11 mouse cellular contexts compared by ENCODE assay signal in the genomic region with DNA sequence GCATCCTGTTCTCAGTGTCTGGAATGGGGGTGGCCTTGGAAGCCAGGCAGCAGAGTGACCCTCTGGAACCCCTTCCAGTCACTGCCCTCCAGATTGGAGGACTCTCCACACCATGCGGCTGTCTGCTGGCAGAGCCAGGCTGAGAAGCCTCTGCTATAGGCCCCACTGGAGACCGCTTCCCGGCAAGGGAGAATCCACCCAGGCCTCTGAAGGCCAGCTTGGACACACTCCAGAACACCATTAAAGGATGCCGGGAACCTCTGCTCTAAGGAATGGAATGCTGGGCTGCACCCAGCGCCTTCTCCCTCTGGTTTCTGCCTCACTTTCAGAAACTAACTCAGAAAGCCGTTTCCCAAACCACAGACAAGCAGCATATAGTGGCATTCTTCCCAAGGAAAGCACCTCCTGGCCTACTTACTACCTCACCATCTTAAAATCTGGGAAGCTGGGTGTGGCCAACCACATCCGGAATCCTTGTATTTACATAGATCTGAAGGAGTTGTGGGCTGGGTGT. TPM values are rescaled to one million over a fixed set of nuclear protein-coding genes. Genes with fewer than 3 reads are reported as not detected.
DNase-seq lines count a peak whose midpoint lies in the region; ATAC-seq and TF ChIP-seq lines count a peak whose summit lies in the region.
"Had no signal": no experiment of that assay in that cellular context is flagged by ENCODE, and none has a peak within 500 bp of the region (broad histone marks: within the 10 kb centered on the region; RNA-seq: fewer than 3 reads in every experiment).

No protein-coding gene starts in this region.

- no peak overlapping the region for H3K9ac ChIP-seq in limb, embryonic 14.5 days (ENCODE audit: low read depth, low read length, severe bottlenecking)
- no peak overlapping the region for H3K9ac ChIP-seq in forebrain, embryonic 15.5 days (replicated peaks)

- H3K4me1 ChIP-seq in limb, embryonic 14.5 days (ENCODE audit: control insufficient read depth, insufficient read depth, low read length) = peaks cover 35% of the 10 kb centered on the region
- H3K4me1 ChIP-seq in forebrain, embryonic 15.5 days = peaks cover 45% of the 10 kb centered on the region

- DNase-seq in gastrocnemius, adult 2 months = peak; percentile 58
- DNase-seq in gastrocnemius, postnatal 25 days = no peak
- peak; percentile 59 for DNase-seq in urinary bladder, postnatal 14 days (ENCODE audit: low spot score)
- DNase-seq in urinary bladder, adult 18-20 months (ENCODE audit: low spot score in 2 of 2) = no peak
- no peak for DNase-seq in limb, embryonic 14.5 days (ENCODE audit: low spot score)
- DNase-seq in cerebellum, postnatal 10 days = no peak
- DNase-seq in cerebellum, adult 9-11 months = no peak

- no peak for TF ChIP-seq POLR2A in limb, embryonic 14.5 days (IDR thresholded peaks at IDR 0.05; ENCODE audit: borderline replicate concordance, extremely low read depth, insufficient read depth, insufficient read length)

- H3K9me3 ChIP-seq in limb, embryonic 14.5 days (ENCODE audit: control insufficient read depth, low read length) = no peaks in the 10 kb centered on the region
- no peaks in the 10 kb centered on the region for H3K9me3 ChIP-seq in forebrain, embryonic 15.5 days

- ATAC-seq in limb, embryonic 14.5 days (ENCODE audit: low FRiP score, low read depth) = no peak
- no peak for ATAC-seq in forebrain, embryonic 15.5 days (replicated peaks)
- ATAC-seq: hindbrain, embryonic 16.5 days had no signal

- H3K4me3 ChIP-seq in gastrocnemius, adult 2 months = no peak overlapping the region
- H3K4me3 ChIP-seq in limb, embryonic 14.5 days (replicated peaks; ENCODE audit: low read length) = no peak overlapping the region
- no peak overlapping the region for H3K4me3 ChIP-seq in forebrain, embryonic 15.5 days

- intact Hi-C loops in gastrocnemius, adult 2 months (cut with DNase I) = no loop called here

- peak overlapping the region; percentile 97 for H3K27ac ChIP-seq in gastrocnemius, adult 2 months
- H3K27ac ChIP-seq in limb, embryonic 14.5 days (replicated peaks; ENCODE audit: low read depth, low read length) = peak overlapping the region; percentile 48; the same call in 1 of the 2 replicates
- H3K27ac ChIP-seq in forebrain, embryonic 15.5 days (replicated peaks) = no peak overlapping the region

- H3K4me2 ChIP-seq in limb, embryonic 14.5 days (replicated peaks; ENCODE audit: low read depth, low read length, severe bottlenecking) = no peak overlapping the region
- no peak overlapping the region for H3K4me2 ChIP-seq in forebrain, embryonic 15.5 days (replicated peaks)

- peaks cover 50% of the 10 kb centered on the region for H3K36me3 ChIP-seq in limb, embryonic 14.5 days (ENCODE audit: control insufficient read depth, insufficient read depth, low read length)
- no peaks in the 10 kb centered on the region for H3K36me3 ChIP-seq in forebrain, embryonic 15.5 days

- no peak for TF ChIP-seq CTCF in gastrocnemius, adult 2 months (IDR thresholded peaks at IDR 0.05)

- no peaks in the 10 kb centered on the region for H3K27me3 ChIP-seq in limb, embryonic 14.5 days (ENCODE audit: control insufficient read depth, insufficient read depth, low read length)
- H3K27me3 ChIP-seq in forebrain, embryonic 15.5 days = no peaks in the 10 kb centered on the region

- 67% methylated on average over 7 of the region's 7 CpGs for WGBS in limb, embryonic 14.5 days
- 71% methylated on average over 7 of the region's 7 CpGs for WGBS in forebrain, embryonic 15.5 days

RNA-seq across cellular contexts. Expression of gene Afmid, which starts 2.9 kb away (rescaled TPM):
- 1 to 10 TPM; 3.1 to 3.3 TPM for total RNA-seq in gastrocnemius, adult 2 months (2021)
- 1 to 10 TPM; 1.9 to 3.1 TPM for total RNA-seq in gastrocnemius, postnatal 25 days (2021)
- polyA plus RNA-seq in limb, embryonic 14.5 days (2012; rRNA removed) = 10.4 TPM in 2 replicates
- 4.6 and 5.3 TPM in 2 replicates for polyA plus RNA-seq in limb, embryonic 14.5 days (2014; fragmentation: Nextera tagmentation; extraction: Ambion mirVana)
- polyA plus RNA-seq in forebrain, embryonic 15.5 days (2015; fragmentation: Nextera tagmentation; extraction: Ambion mirVana) = 5.3 and 6.4 TPM in 2 replicates

RNA-seq across cellular contexts. Expression of gene Tk1, which starts 3.1 kb away (rescaled TPM):
- 1 to 10 TPM; 2.5 to 2.8 TPM for total RNA-seq in gastrocnemius, adult 2 months (2021)
- 1 to 10 TPM; 2.8 to 4.3 TPM for total RNA-seq in gastrocnemius, postnatal 25 days (2021)
- 160 and 175 TPM in 2 replicates for polyA plus RNA-seq in limb, embryonic 14.5 days (2012; rRNA removed)
- polyA plus RNA-seq in limb, embryonic 14.5 days (2014; fragmentation: Nextera tagmentation; extraction: Ambion mirVana) = 128 and 132 TPM in 2 replicates
- 45.9 and 52.1 TPM in 2 replicates for polyA plus RNA-seq in forebrain, embryonic 15.5 days (2015; fragmentation: Nextera tagmentation; extraction: Ambion mirVana)

RNA-seq across cellular contexts. Expression of gene Gm20708, which starts 13.3 kb away (rescaled TPM):
- total RNA-seq in gastrocnemius, adult 2 months (2021) = 1 to 10 TPM in 1 of 2 experiments, under 1 TPM in 1; 0.86 to 1.6 TPM
- total RNA-seq in gastrocnemius, postnatal 25 days (2021) = 1 to 10 TPM; 1.0 to 1.1 TPM
- polyA plus RNA-seq in limb, embryonic 14.5 days (2012; rRNA removed) = 0.17 and 0.62 TPM in 2 replicates
- 0.59 and 0.92 TPM in 2 replicates for polyA plus RNA-seq in limb, embryonic 14.5 days (2014; fragmentation: Nextera tagmentation; extraction: Ambion mirVana)
- 0.72 and 0.79 TPM in 2 replicates for polyA plus RNA-seq in forebrain, embryonic 15.5 days (2015; fragmentation: Nextera tagmentation; extraction: Ambion mirVana)
- polyA plus RNA-seq: neural tube, embryonic 11.5 days had no signal

RNA-seq across cellular contexts. Expression of gene Syngr2, which starts 13.3 kb away (rescaled TPM):
- 100 to 1,000 TPM; 169 to 173 TPM for total RNA-seq in gastrocnemius, adult 2 months (2021)
- 100 to 1,000 TPM; 143 to 146 TPM for total RNA-seq in gastrocnemius, postnatal 25 days (2021)
- 41.4 and 58.5 TPM in 2 replicates for polyA plus RNA-seq in limb, embryonic 14.5 days (2012; rRNA removed)
- 68.3 and 75.8 TPM in 2 replicates for polyA plus RNA-seq in limb, embryonic 14.5 days (2014; fragmentation: Nextera tagmentation; extraction: Ambion mirVana)
- polyA plus RNA-seq in forebrain, embryonic 15.5 days (2015; fragmentation: Nextera tagmentation; extraction: Ambion mirVana) = 12.3 and 12.6 TPM in 2 replicates

RNA-seq across cellular contexts. Expression of gene 6030468B19Rik, which starts 25.3 kb away (rescaled TPM):
- not detected for total RNA-seq in gastrocnemius, adult 2 months (2021)
- not detected for total RNA-seq in gastrocnemius, postnatal 25 days (2021)
- polyA plus RNA-seq in limb, embryonic 14.5 days (2012; rRNA removed) = 0.11 and 0.41 TPM in 2 replicates
- polyA plus RNA-seq in limb, embryonic 14.5 days (2014; fragmentation: Nextera tagmentation; extraction: Ambion mirVana) = not detected in 2 replicates
- polyA plus RNA-seq in forebrain, embryonic 15.5 days (2015; fragmentation: Nextera tagmentation; extraction: Ambion mirVana) = 0.18 TPM in 1 of 2 replicates, not detected in the other
- total RNA-seq: liver, adult 2 months had no signal
- polyA plus RNA-seq: hindbrain, embryonic 16.5 days; liver, adult 2 months had no signal

Comparison
In these comparisons a context has a peak if more than half of its experiments do, and no peak if none do; other contexts are left out.
1. DNase-seq: peak in gastrocnemius, adult 2 months (single experiment) and urinary bladder, postnatal 14 days (single experiment); none in gastrocnemius, postnatal 25 days (single experiment), urinary bladder, adult 18-20 months (0 of 2), limb, embryonic 14.5 days (single experiment), cerebellum, postnatal 10 days (0 of 2) and cerebellum, adult 9-11 months (single experiment).